Mouse (Mus musculus) neural tube, embryonic 14.5 days (tissue): ENCODE measurements at regions not wholly inside any gene's neighbourhood (a gene's known extent, or its start where the extent isn't known, plus 50 kb on each side); places are given as distances from the start of the nearest gene placed in this dataset.

Experiments used
- ATAC-seq: fragments of 200-750 bp; cut with Nextera tagmentation; 2 replicates; pipeline ENCODE4 v1.8.0; 2017; ENCODE audit warnings: low read depth, mild to moderate bottlenecking, moderate TSS enrichment, moderate library complexity
- H3K27ac ChIP-seq: fragments of 300-500 bp; sonication (generic); 2 replicates; pipeline ENCODE4 v1.5.1; 2014; ENCODE audit warnings: low read depth, mild to moderate bottlenecking, control low read depth, low read length, moderate library complexity, mixed read lengths
- H3K27me3 ChIP-seq: fragments of 300-500 bp; sonication (generic); 2 replicates; pipeline ENCODE4 v1.6.1; 2014; ENCODE audit warnings: low read length; ENCODE audit not compliant: control insufficient read depth, insufficient read depth
- H3K36me3 ChIP-seq: fragments of 300-500 bp; sonication (generic); 2 replicates; pipeline ENCODE4 v1.6.1; 2014; ENCODE audit warnings: low read length, mixed read lengths; ENCODE audit not compliant: control insufficient read depth, insufficient read depth
- H3K4me1 ChIP-seq: fragments of 300-500 bp; sonication (generic); 2 replicates; pipeline ENCODE4 v1.6.1; 2014; ENCODE audit warnings: low read length; ENCODE audit not compliant: control insufficient read depth, insufficient read depth
- H3K4me2 ChIP-seq: fragments of 300-500 bp; sonication (generic); 2 replicates; pipeline ENCODE4 v1.6.1; 2014; ENCODE audit warnings: mild to moderate bottlenecking, low read depth, low read length, control low read depth
- H3K4me3 ChIP-seq: fragments of 300-500 bp; sonication (generic); 2 replicates; pipeline ENCODE4 v1.5.1; 2014; ENCODE audit warnings: low read depth, low read length, control low read depth, mixed read lengths
- H3K9ac ChIP-seq: fragments of 300-500 bp; sonication (generic); replicated peaks from 2 replicates; pipeline ENCODE4 v1.6.1; 2014; ENCODE audit warnings: low read depth, mild to moderate bottlenecking, control low read depth, low read length, mixed read lengths
- H3K9me3 ChIP-seq: fragments of 300-500 bp; sonication (generic); 2 replicates; pipeline ENCODE4 v1.6.1; 2016; ENCODE audit warnings: low read length; ENCODE audit not compliant: control insufficient read depth
- WGBS: fragments of 180-500 bp; shearing (Covaris S2); extraction: QIAGEN DNeasy Blood & Tissue Kit; methylation state at CpG from one replicate; pipeline ENCODE4 v1.1.7; 2014; 5-methylcytosine and 5-hydroxymethylcytosine counted together

- Histone ChIP-seq H3K4me1 (no peaks in the 10 kb centered on the region), H3K9me3 (no peaks in the 10 kb centered on the region), H3K4me3 (no peak overlapping the region), H3K36me3 (no peaks in the 10 kb centered on the region), H3K4me2 (no peak overlapping the region), H3K27me3 (no peaks in the 10 kb centered on the region), H3K9ac (no peak overlapping the region), H3K27ac (no peak overlapping the region)
- no peak for ATAC-seq
- 90% methylated on average over 3 of the region's 3 CpGs for WGBS
Observed at GRCm38 (mm10) chr2:137951942-137952341, 304.4 kb upstream of the Btbd3 start.

GRCm38 (mm10) chr2:137950931-137951330, 305.4 kb upstream of the Btbd3 start:
- Histone ChIP-seq H3K4me3 (no peak overlapping the region), H3K9ac (no peak overlapping the region), H3K9me3 (no peaks in the 10 kb centered on the region), H3K27me3 (no peaks in the 10 kb centered on the region), H3K27ac (no peak overlapping the region), H3K4me2 (no peak overlapping the region), H3K36me3 (no peaks in the 10 kb centered on the region), H3K4me1 (no peaks in the 10 kb centered on the region)
- no peak for ATAC-seq

GRCm38 (mm10) chr2:137942753-137943152, 313.6 kb upstream of the Btbd3 start:
- Histone ChIP-seq H3K27ac (no peak overlapping the region), H3K27me3 (no peaks in the 10 kb centered on the region), H3K4me3 (no peak overlapping the region), H3K4me2 (no peak overlapping the region), H3K9me3 (no peaks in the 10 kb centered on the region), H3K4me1 (no peaks in the 10 kb centered on the region), H3K36me3 (no peaks in the 10 kb centered on the region), H3K9ac (no peak overlapping the region)
- ATAC-seq, result peak; percentile 71; the same call in 1 of the 2 replicates
- WGBS, result 7% methylated on average over 7 of the region's 7 CpGs

GRCm38 (mm10) chr2:137939591-137939990, 316.8 kb upstream of the Btbd3 start:
- no peaks in the 10 kb centered on the region for H3K9me3 ChIP-seq
- H3K36me3 ChIP-seq, result no peaks in the 10 kb centered on the region
- H3K4me1 ChIP-seq, result no peaks in the 10 kb centered on the region
- no peak for ATAC-seq
- no peak overlapping the region for H3K9ac ChIP-seq
- H3K27ac ChIP-seq, result no peak overlapping the region
- H3K4me2 ChIP-seq, result no peak overlapping the region
- H3K27me3 ChIP-seq, result no peaks in the 10 kb centered on the region
- 83% methylated on average over 3 of the region's 3 CpGs for WGBS
- H3K4me3 ChIP-seq, result no peak overlapping the region

GRCm38 (mm10) chr2:137938831-137939480, 317.4 kb upstream of the Btbd3 start:
- no peaks in the 10 kb centered on the region for H3K27me3 ChIP-seq
- no peaks in the 10 kb centered on the region for H3K36me3 ChIP-seq
- H3K4me2 ChIP-seq, result no peak overlapping the region
- no peak overlapping the region for H3K27ac ChIP-seq
- 29% methylated on average over 7 of the region's 7 CpGs for WGBS
- ATAC-seq, result no peak
- no peaks in the 10 kb centered on the region for H3K9me3 ChIP-seq
- no peak overlapping the region for H3K9ac ChIP-seq
- H3K4me1 ChIP-seq, result no peaks in the 10 kb centered on the region
- no peak overlapping the region for H3K4me3 ChIP-seq

- 56% methylated on average over 2 of the region's 2 CpGs for WGBS
- ATAC-seq, result no peak
Observed at GRCm38 (mm10) chr2:137936613-137937012, 319.8 kb upstream of the Btbd3 start.

GRCm38 (mm10) chr2:137932931-137933330, 323.4 kb upstream of the Btbd3 start:
- Histone ChIP-seq H3K9ac (no peak overlapping the region), H3K4me3 (no peak overlapping the region), H3K36me3 (no peaks in the 10 kb centered on the region), H3K9me3 (no peaks in the 10 kb centered on the region), H3K27me3 (no peaks in the 10 kb centered on the region), H3K4me2 (no peak overlapping the region), H3K27ac (no peak overlapping the region), H3K4me1 (no peaks in the 10 kb centered on the region)
- WGBS, result 96% methylated on average over 2 of the region's 2 CpGs
- no peak for ATAC-seq

More at GRCm38 (mm10) chr2:137936613-137937012, 319.8 kb upstream of the Btbd3 start:
- no peak overlapping the region for H3K4me3 ChIP-seq
- H3K36me3 ChIP-seq, result no peaks in the 10 kb centered on the region
- no peaks in the 10 kb centered on the region for H3K4me1 ChIP-seq
- H3K9ac ChIP-seq, result no peak overlapping the region
- no peaks in the 10 kb centered on the region for H3K9me3 ChIP-seq
- no peaks in the 10 kb centered on the region for H3K27me3 ChIP-seq
- no peak overlapping the region for H3K4me2 ChIP-seq
- no peak overlapping the region for H3K27ac ChIP-seq

- Histone ChIP-seq H3K27ac (no peak overlapping the region), H3K4me3 (no peak overlapping the region), H3K4me2 (no peak overlapping the region), H3K27me3 (no peaks in the 10 kb centered on the region), H3K4me1 (no peaks in the 10 kb centered on the region), H3K9ac (no peak overlapping the region), H3K36me3 (no peaks in the 10 kb centered on the region), H3K9me3 (no peaks in the 10 kb centered on the region)
- WGBS, result 90% methylated on average over 4 of the region's 4 CpGs
- no peak for ATAC-seq
Observed at GRCm38 (mm10) chr2:137932488-137932887, 323.9 kb upstream of the Btbd3 start.

GRCm38 (mm10) chr2:137925488-137925887, 330.9 kb upstream of the Btbd3 start:
- Histone ChIP-seq H3K36me3 (no peaks in the 10 kb centered on the region), H3K9me3 (no peaks in the 10 kb centered on the region), H3K9ac (no peak overlapping the region), H3K27ac (no peak overlapping the region), H3K4me3 (no peak overlapping the region), H3K4me1 (no peaks in the 10 kb centered on the region), H3K4me2 (no peak overlapping the region), H3K27me3 (no peaks in the 10 kb centered on the region)
- ATAC-seq, result no peak
- WGBS, result 72% methylated on average over 5 of the region's 5 CpGs
